ENCODE assay signal across 7 mouse cellular contexts in the genomic region with DNA sequence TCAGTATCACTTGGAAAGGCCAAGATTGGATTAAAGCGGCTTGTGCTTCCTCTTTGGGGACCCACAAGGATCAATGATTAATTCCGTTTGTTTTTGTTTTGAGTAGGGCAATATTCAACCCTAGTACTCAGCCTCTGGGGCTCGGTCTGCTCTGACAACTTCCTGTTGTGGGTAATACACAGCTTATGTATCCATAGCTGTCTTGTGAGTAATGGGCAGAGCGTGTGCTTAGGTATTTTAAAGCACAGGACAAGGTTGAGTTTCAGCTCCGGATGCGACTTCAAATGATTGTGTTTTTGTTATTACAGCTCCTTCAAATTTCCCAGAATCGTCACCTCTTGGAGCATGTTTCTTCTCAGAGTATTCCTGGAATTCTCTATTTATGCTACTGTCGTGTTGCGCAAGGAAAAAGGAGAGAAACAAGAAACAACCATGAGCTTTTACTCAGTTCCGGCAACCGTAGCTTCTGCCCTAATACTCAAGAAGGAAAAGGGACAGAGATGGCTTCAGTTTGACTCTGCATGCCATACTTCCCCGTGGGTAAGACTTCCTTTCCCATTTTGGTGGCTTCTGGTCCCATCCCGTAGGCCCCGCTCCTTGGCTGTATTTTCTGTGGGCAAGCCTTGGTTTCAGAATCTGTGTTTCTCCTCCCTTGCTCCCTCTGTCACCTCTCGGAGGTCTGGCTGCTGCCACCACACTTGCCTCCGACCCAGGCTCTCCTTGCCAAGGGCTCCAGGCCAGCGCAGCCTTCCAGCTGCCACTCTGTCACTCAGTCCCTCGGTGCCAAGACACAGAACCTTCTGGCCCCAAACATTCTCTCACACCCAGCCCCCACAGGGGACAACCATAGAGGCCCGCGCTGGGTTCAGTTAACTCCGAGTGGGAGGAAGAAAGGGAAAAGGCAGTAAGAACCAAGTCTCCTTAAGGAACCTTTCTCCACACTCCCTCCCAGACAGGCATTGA. TPM values are rescaled to one million over a fixed set of nuclear protein-coding genes. Genes with fewer than 3 reads are reported as not detected.
DNase-seq lines count a peak whose midpoint lies in the region; ATAC-seq lines count a peak whose summit lies in the region.

No protein-coding gene starts in this region.

- no peak overlapping the region for H3K4me2 ChIP-seq in heart, embryonic 14.5 days (ENCODE audit: low read length)
- no peak overlapping the region for H3K4me2 ChIP-seq in limb, embryonic 15.5 days

- no peaks in the 10 kb centered on the region for H3K9me3 ChIP-seq in heart, embryonic 14.5 days (ENCODE audit: control insufficient read depth, low read length)
- H3K9me3 ChIP-seq in limb, embryonic 15.5 days: no peaks in the 10 kb centered on the region

- H3K4me3 ChIP-seq in heart, embryonic 14.5 days (ENCODE audit: control insufficient read depth in 1 of 2, insufficient read depth in 1 of 2, low read depth in 1 of 2, low read length in 2 of 2): no peak overlapping the region
- H3K4me3 ChIP-seq in limb, embryonic 15.5 days: no peak overlapping the region

- peak; percentile 50; the same call in 1 of the 2 replicates for ATAC-seq in heart, embryonic 14.5 days (ENCODE audit: insufficient number of reproducible peaks, insufficient read depth, low FRiP score, low read depth)
- ATAC-seq in limb, embryonic 15.5 days (ENCODE audit: insufficient number of reproducible peaks, low FRiP score, low TSS enrichment, low read depth): no peak

- peaks cover 0 to 3% of the 10 kb centered on the region in 2 experiments; a peak in 2 of 4 replicates for H3K4me1 ChIP-seq in heart, embryonic 14.5 days (ENCODE audit: control insufficient read depth in 2 of 2, insufficient read depth in 2 of 2, low read length in 2 of 2)
- H3K4me1 ChIP-seq in limb, embryonic 15.5 days: peaks cover 4% of the 10 kb centered on the region; the same call in 1 of the 2 replicates

- WGBS in heart, embryonic 14.5 days: 72% methylated on average over 21 of the region's 21 CpGs
- WGBS in limb, embryonic 15.5 days: 71% methylated on average over 21 of the region's 21 CpGs

- H3K9ac ChIP-seq in heart, embryonic 14.5 days (ENCODE audit: low read length): no peak overlapping the region
- no peak overlapping the region for H3K9ac ChIP-seq in limb, embryonic 15.5 days

- H3K27me3 ChIP-seq in heart, embryonic 14.5 days (ENCODE audit: control insufficient read depth, insufficient read depth, low read length): no peaks in the 10 kb centered on the region
- H3K27me3 ChIP-seq in limb, embryonic 15.5 days: no peaks in the 10 kb centered on the region

- H3K36me3 ChIP-seq in heart, embryonic 14.5 days (ENCODE audit: control insufficient read depth, insufficient read depth, low read length): no peaks in the 10 kb centered on the region
- no peaks in the 10 kb centered on the region for H3K36me3 ChIP-seq in limb, embryonic 15.5 days

- no peak overlapping the region; a peak in 1 of 4 replicates for H3K27ac ChIP-seq in heart, embryonic 14.5 days (replicated peaks in 1 of 2; ENCODE audit: control insufficient read depth in 1 of 2, insufficient read depth in 1 of 2, low read depth in 2 of 2, low read length in 2 of 2)
- peak overlapping the region; percentile 43; the same call in 1 of the 2 replicates for H3K27ac ChIP-seq in limb, embryonic 15.5 days

- peak; percentile 31 for DNase-seq in ovary, postnatal 14 days (ENCODE audit: low spot score)
- DNase-seq in ovary, postnatal 10 days (ENCODE audit: low spot score): no peak
- peak; percentile 86 for DNase-seq in cerebellum, adult 9-10 months
- no peak for DNase-seq in embryo, embryonic 10 days (ENCODE audit: low spot score)
- DNase-seq in urinary bladder, adult 2 months (ENCODE audit: low spot score): no peak

RNA-seq across cellular contexts. Expression of gene Ier5, which starts 22.8 kb away (rescaled TPM):
- 8.3 and 10.4 TPM in 2 replicates for polyA plus RNA-seq in heart, embryonic 14.5 days (2014; fragmentation: Nextera tagmentation; extraction: Ambion mirVana)
- 5.5 and 7.1 TPM in 2 replicates for polyA plus RNA-seq in limb, embryonic 15.5 days (2015; fragmentation: Nextera tagmentation; extraction: Ambion mirVana)
- polyA plus RNA-seq in urinary bladder, adult 2 months (2012; rRNA removed): 29.7 and 40.7 TPM in 2 replicates

RNA-seq across cellular contexts. Expression of gene Mr1, which starts 24.4 kb away (rescaled TPM):
- polyA plus RNA-seq in heart, embryonic 14.5 days (2014; fragmentation: Nextera tagmentation; extraction: Ambion mirVana): 7.7 and 8.6 TPM in 2 replicates
- 9.6 and 10.5 TPM in 2 replicates for polyA plus RNA-seq in limb, embryonic 15.5 days (2015; fragmentation: Nextera tagmentation; extraction: Ambion mirVana)
- 24.0 and 31.2 TPM in 2 replicates for polyA plus RNA-seq in urinary bladder, adult 2 months (2012; rRNA removed)

RNA-seq across cellular contexts. Expression of gene Stx6, which starts 36.3 kb away (rescaled TPM):
- 54.8 and 56.4 TPM in 2 replicates for polyA plus RNA-seq in heart, embryonic 14.5 days (2014; fragmentation: Nextera tagmentation; extraction: Ambion mirVana)
- 64.2 and 86.1 TPM in 2 replicates for polyA plus RNA-seq in limb, embryonic 15.5 days (2015; fragmentation: Nextera tagmentation; extraction: Ambion mirVana)
- 42.4 and 45.9 TPM in 2 replicates for polyA plus RNA-seq in urinary bladder, adult 2 months (2012; rRNA removed)

Comparison
In these comparisons a context has a peak if more than half of its experiments do, and no peak if none do; other contexts are left out.
1. DNase-seq: peak in ovary, postnatal 14 days (single experiment) and cerebellum, adult 9-10 months (single experiment); none in ovary, postnatal 10 days (single experiment), embryo, embryonic 10 days (single experiment) and urinary bladder, adult 2 months (single experiment).